Mouse (Mus musculus) gastrocnemius, postnatal 4 days (tissue): ENCODE measurements around the gene Cxadr. TPM values are rescaled to one million over a fixed set of nuclear protein-coding genes. Genes with fewer than 3 reads are reported as not detected.

Source experiments
- total RNA-seq, 2 experiments: library from RNA; stranded (reverse); gene quantifications; 2 replicates each; pipeline ENCODE4 v1.2.3; 2021

Cxadr gene
- total RNA-seq, 2 experiments from 2014 or later, result 1.8 to 2.4 TPM

Other genes starting within 250 kb of the Cxadr start
- gene Btg3, start 75.7 kb downstream of the Cxadr start, total RNA-seq, result 10 to 100 TPM; 10.0 to 11.0 TPM